Mouse (Mus musculus): ENCODE data around the gene Ccdc60. TPM values are rescaled to one million over a fixed set of nuclear protein-coding genes. Genes with fewer than 3 reads are reported as not detected.

The Ccdc60 gene
- total RNA-seq, 1 experiment = 0.54 TPM

GRCm38 (mm10) chr5:116144711-116145110, 144.1 kb downstream of the Ccdc60 start:
- H3K4me1 ChIP-seq (ENCODE audit: control insufficient read depth in 2 of 2, insufficient read depth in 2 of 2, low read length in 2 of 2, poor library complexity in 1 of 2) = peaks cover 0 to 16% of the 10 kb centered on the region in 2 experiments; a peak in 2 of 4 replicates
- peak overlapping the region; percentile 0 to 17; a peak in 3 of 4 replicates for H3K4me3 ChIP-seq (ENCODE audit: insufficient read depth in 1 of 2, low read depth in 1 of 2, low read length in 2 of 2, poor library complexity in 1 of 2, severe bottlenecking in 1 of 2)
- no peak for DNase-seq (ENCODE audit: low read depth, low spot score)
- no peaks in the 10 kb centered on the region for H3K36me3 ChIP-seq (ENCODE audit: control insufficient read depth, insufficient read depth, low read length, poor library complexity, severe bottlenecking)
- H3K27ac ChIP-seq (ENCODE audit: insufficient read depth, low read depth, low read length, poor library complexity, severe bottlenecking) = no peak overlapping the region
- TF ChIP-seq HCFC1 (IDR thresholded peaks at IDR 0.05; ENCODE audit: borderline replicate concordance, insufficient read depth, low read length) = no peak
- no peak for TF ChIP-seq ZC3H11A (IDR thresholded peaks at IDR 0.05; ENCODE audit: borderline replicate concordance, low read depth, low read length)
- TF ChIP-seq ZNF384 (IDR thresholded peaks at IDR 0.05; ENCODE audit: low read depth, low read length) = no peak
- no peak for TF ChIP-seq CHD2 (IDR thresholded peaks at IDR 0.05; ENCODE audit: low read depth, low read length)
- no peak for TF ChIP-seq MAFK (IDR thresholded peaks at IDR 0.05; ENCODE audit: insufficient read depth, low read depth, low read length)
- H3K9me3 ChIP-seq (ENCODE audit: control insufficient read depth, insufficient read depth, low read depth, low read length) = no peaks in the 10 kb centered on the region
- in situ Hi-C loops (cut with MboI; ENCODE audit: low sequenced_read_pairs in 2 of 2, unreplicated experiment in 2 of 2) = no loop called here
- H3K9ac ChIP-seq (ENCODE audit: insufficient read depth, low read depth, low read length, poor library complexity, severe bottlenecking) = no peak overlapping the region

DNA sequence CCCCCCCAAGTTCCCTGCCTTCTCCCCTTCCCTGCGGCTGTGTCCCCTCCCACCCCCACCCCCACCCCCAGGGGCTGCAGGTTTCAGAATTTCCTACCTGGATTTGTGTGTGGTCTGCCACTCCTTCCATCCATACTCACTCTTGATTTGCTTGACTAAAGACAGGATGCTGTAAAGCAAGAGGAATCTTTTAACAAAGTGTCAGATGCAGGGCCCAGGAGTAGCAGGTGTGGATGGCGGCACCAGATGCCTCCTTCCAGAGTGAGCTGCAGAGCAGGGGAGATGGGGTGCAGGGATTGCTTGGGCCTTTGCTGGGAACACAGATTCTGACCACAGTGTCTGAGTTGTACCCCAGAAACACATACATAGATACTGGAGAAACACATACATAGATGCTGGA, 148.1 kb downstream of the Ccdc60 start:
- DNase-seq (ENCODE audit: low read depth, low spot score) = no peak

GRCm38 (mm10) chr5:116123344-116123743, 165.4 kb downstream of the Ccdc60 start:
- TF ChIP-seq MAFK (IDR thresholded peaks at IDR 0.05; ENCODE audit: insufficient read depth, low read depth, low read length) (no peak), ZC3H11A (IDR thresholded peaks at IDR 0.05; ENCODE audit: borderline replicate concordance, low read depth, low read length) (peak; percentile 91)
- peak; percentile 79 for DNase-seq (ENCODE audit: low read depth, low spot score)
- H3K9me3 ChIP-seq (ENCODE audit: control insufficient read depth, insufficient read depth, low read depth, low read length) = no peaks in the 10 kb centered on the region
- H3K4me3 ChIP-seq (ENCODE audit: insufficient read depth in 1 of 2, low read depth in 1 of 2, low read length in 2 of 2, poor library complexity in 1 of 2, severe bottlenecking in 1 of 2) = peak overlapping the region in 1 of 2 experiments; percentile 29; a peak in 1 of 4 replicates
- H3K27ac ChIP-seq (ENCODE audit: insufficient read depth, low read depth, low read length, poor library complexity, severe bottlenecking) = no peak overlapping the region
- peaks cover 0 to 9% of the 10 kb centered on the region in 2 experiments; a peak in 1 of 4 replicates for H3K4me1 ChIP-seq (ENCODE audit: control insufficient read depth in 2 of 2, insufficient read depth in 2 of 2, low read length in 2 of 2, poor library complexity in 1 of 2)
- H3K9ac ChIP-seq (ENCODE audit: insufficient read depth, low read depth, low read length, poor library complexity, severe bottlenecking) = peak overlapping the region; percentile 17
- no peaks in the 10 kb centered on the region for H3K36me3 ChIP-seq (ENCODE audit: control insufficient read depth, insufficient read depth, low read length, poor library complexity, severe bottlenecking)
- in situ Hi-C loops (cut with MboI; ENCODE audit: low sequenced_read_pairs in 2 of 2, unreplicated experiment in 2 of 2) = no loop called here

More for the DNA sequence above, 148.1 kb downstream of the Ccdc60 start:
- no peaks in the 10 kb centered on the region for H3K36me3 ChIP-seq (ENCODE audit: control insufficient read depth, insufficient read depth, low read length, poor library complexity, severe bottlenecking)
- no peak overlapping the region for H3K27ac ChIP-seq (ENCODE audit: insufficient read depth, low read depth, low read length, poor library complexity, severe bottlenecking)
- no peak overlapping the region for H3K9ac ChIP-seq (ENCODE audit: insufficient read depth, low read depth, low read length, poor library complexity, severe bottlenecking)
- in situ Hi-C loops (cut with MboI; ENCODE audit: low sequenced_read_pairs in 2 of 2, unreplicated experiment in 2 of 2) = no loop called here
- peaks cover 0 to 28% of the 10 kb centered on the region in 2 experiments; a peak in 2 of 4 replicates for H3K4me1 ChIP-seq (ENCODE audit: control insufficient read depth in 2 of 2, insufficient read depth in 2 of 2, low read length in 2 of 2, poor library complexity in 1 of 2)
- no peak overlapping the region for H3K4me3 ChIP-seq (ENCODE audit: insufficient read depth in 1 of 2, low read depth in 1 of 2, low read length in 2 of 2, poor library complexity in 1 of 2, severe bottlenecking in 1 of 2)
- TF ChIP-seq HCFC1 (IDR thresholded peaks at IDR 0.05; ENCODE audit: borderline replicate concordance, insufficient read depth, low read length) = no peak
- no peak for TF ChIP-seq MAFK (IDR thresholded peaks at IDR 0.05; ENCODE audit: insufficient read depth, low read depth, low read length)
- no peak for TF ChIP-seq ZC3H11A (IDR thresholded peaks at IDR 0.05; ENCODE audit: borderline replicate concordance, low read depth, low read length)
- no peak for TF ChIP-seq CHD2 (IDR thresholded peaks at IDR 0.05; ENCODE audit: low read depth, low read length)
- TF ChIP-seq ZNF384 (IDR thresholded peaks at IDR 0.05; ENCODE audit: low read depth, low read length) = no peak
- H3K9me3 ChIP-seq (ENCODE audit: control insufficient read depth, insufficient read depth, low read depth, low read length) = no peaks in the 10 kb centered on the region

- in situ Hi-C loops (cut with MboI; ENCODE audit: low sequenced_read_pairs in 2 of 2, unreplicated experiment in 2 of 2) = no loop called here
- H3K4me1 ChIP-seq (ENCODE audit: control insufficient read depth in 2 of 2, insufficient read depth in 2 of 2, low read length in 2 of 2, poor library complexity in 1 of 2) = peaks cover 2 to 9% of the 10 kb centered on the region in 2 experiments; a peak in 2 of 4 replicates
- no peak overlapping the region for H3K4me3 ChIP-seq (ENCODE audit: insufficient read depth in 1 of 2, low read depth in 1 of 2, low read length in 2 of 2, poor library complexity in 1 of 2, severe bottlenecking in 1 of 2)
- no peak overlapping the region for H3K27ac ChIP-seq (ENCODE audit: insufficient read depth, low read depth, low read length, poor library complexity, severe bottlenecking)
- no peaks in the 10 kb centered on the region for H3K9me3 ChIP-seq (ENCODE audit: control insufficient read depth, insufficient read depth, low read depth, low read length)
- no peaks in the 10 kb centered on the region for H3K36me3 ChIP-seq (ENCODE audit: control insufficient read depth, insufficient read depth, low read length, poor library complexity, severe bottlenecking)
- no peak; the same call in 1 of the 2 replicates for TF ChIP-seq ZC3H11A (IDR thresholded peaks at IDR 0.05; ENCODE audit: borderline replicate concordance, low read depth, low read length)
- TF ChIP-seq ZNF384 (IDR thresholded peaks at IDR 0.05; ENCODE audit: low read depth, low read length) = no peak
- peak; percentile 65; the same call in 1 of the 2 replicates for TF ChIP-seq HCFC1 (IDR thresholded peaks at IDR 0.05; ENCODE audit: borderline replicate concordance, insufficient read depth, low read length)
- no peak for TF ChIP-seq CHD2 (IDR thresholded peaks at IDR 0.05; ENCODE audit: low read depth, low read length)
- no peak for TF ChIP-seq MAFK (IDR thresholded peaks at IDR 0.05; ENCODE audit: insufficient read depth, low read depth, low read length)
- H3K9ac ChIP-seq (ENCODE audit: insufficient read depth, low read depth, low read length, poor library complexity, severe bottlenecking) = no peak overlapping the region
- DNase-seq (ENCODE audit: low read depth, low spot score) = peak; percentile 69
Observed at GRCm38 (mm10) chr5:116116567-116116966, 172.2 kb downstream of the Ccdc60 start.

DNA sequence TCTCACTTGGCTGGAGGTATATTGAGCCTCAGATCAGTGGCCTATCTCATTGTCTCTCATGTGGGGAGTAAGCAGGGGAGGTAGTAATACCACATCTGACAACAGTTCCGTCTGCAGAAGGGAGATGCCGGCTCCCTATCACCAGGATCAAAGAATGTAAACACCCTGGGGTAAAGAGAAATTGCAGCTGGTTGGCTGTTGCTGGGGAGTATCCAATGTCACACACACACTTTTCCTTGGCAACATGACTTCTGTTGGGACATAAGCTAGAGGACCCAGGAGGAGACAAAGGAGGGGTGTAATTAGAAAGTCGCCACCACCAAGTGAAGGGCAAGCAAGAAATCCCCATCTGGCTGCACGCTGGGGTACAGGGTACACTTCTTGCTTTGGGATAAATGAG, 172.7 kb downstream of the Ccdc60 start:
- DNase-seq (ENCODE audit: low read depth, low spot score) = no peak
- H3K9ac ChIP-seq (ENCODE audit: insufficient read depth, low read depth, low read length, poor library complexity, severe bottlenecking) = no peak overlapping the region
- H3K4me3 ChIP-seq (ENCODE audit: insufficient read depth in 1 of 2, low read depth in 1 of 2, low read length in 2 of 2, poor library complexity in 1 of 2, severe bottlenecking in 1 of 2) = no peak overlapping the region
- H3K9me3 ChIP-seq (ENCODE audit: control insufficient read depth, insufficient read depth, low read depth, low read length) = no peaks in the 10 kb centered on the region
- TF ChIP-seq ZC3H11A (IDR thresholded peaks at IDR 0.05; ENCODE audit: borderline replicate concordance, low read depth, low read length) (no peak), ZNF384 (IDR thresholded peaks at IDR 0.05; ENCODE audit: low read depth, low read length) (no peak), HCFC1 (IDR thresholded peaks at IDR 0.05; ENCODE audit: borderline replicate concordance, insufficient read depth, low read length) (no peak), CHD2 (IDR thresholded peaks at IDR 0.05; ENCODE audit: low read depth, low read length) (no peak), MAFK (IDR thresholded peaks at IDR 0.05; ENCODE audit: insufficient read depth, low read depth, low read length) (no peak)
- in situ Hi-C loops (cut with MboI; ENCODE audit: low sequenced_read_pairs in 2 of 2, unreplicated experiment in 2 of 2) = no loop called here
- H3K27ac ChIP-seq (ENCODE audit: insufficient read depth, low read depth, low read length, poor library complexity, severe bottlenecking) = no peak overlapping the region
- H3K36me3 ChIP-seq (ENCODE audit: control insufficient read depth, insufficient read depth, low read length, poor library complexity, severe bottlenecking) = no peaks in the 10 kb centered on the region
- peaks cover 2 to 9% of the 10 kb centered on the region in 2 experiments; a peak in 2 of 4 replicates for H3K4me1 ChIP-seq (ENCODE audit: control insufficient read depth in 2 of 2, insufficient read depth in 2 of 2, low read length in 2 of 2, poor library complexity in 1 of 2)
